Mouse (Mus musculus) thymus, postnatal 10 days (tissue): ENCODE measurements around the gene Hist1h2ae.
"Not testable (repeated sequence)": the region's sequence is repeated elsewhere in the genome, so short reads cannot be mapped to it uniquely, and the experiment has no call there.

Experiments used
- DNase-seq, 2 experiments: peaks; one replicate each; pipeline ENCODE4 v3.0.0; 2021; ENCODE audit warnings: low spot score in 2 of 2

Hist1h2ae gene

DNA sequence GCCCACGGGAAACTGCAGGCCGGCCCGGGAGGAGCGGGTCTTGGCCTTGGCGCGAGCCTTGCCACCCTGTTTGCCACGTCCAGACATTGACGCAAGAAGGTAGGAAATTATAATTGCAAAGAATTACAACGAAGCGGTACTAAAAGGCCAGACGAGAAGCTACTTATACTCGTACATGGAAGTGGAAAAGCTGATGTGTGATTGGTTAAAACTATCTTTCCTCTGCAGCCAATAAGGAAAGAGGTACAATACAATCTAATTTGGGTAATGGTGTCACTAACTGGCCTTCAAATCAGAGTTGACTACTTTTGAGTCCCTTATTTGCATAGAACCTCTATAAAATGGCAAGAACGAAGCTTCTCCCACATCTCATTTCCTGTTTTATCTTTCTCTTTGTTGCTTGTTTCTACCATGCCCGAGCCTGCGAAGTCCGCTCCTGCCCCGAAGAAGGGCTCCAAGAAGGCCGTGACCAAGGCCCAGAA is at the start of gene Hist1h2ae, which contains the start of gene Hist1h2bg:
TSS of gene Hist1h2ae (minus strand) at position 199 of the 482 bp plus-strand sequence.
TSS of gene Hist1h2bg (plus strand) at position 375 of the 482 bp plus-strand sequence.
- DNase-seq = peak; percentile 76 to 78

DNA sequence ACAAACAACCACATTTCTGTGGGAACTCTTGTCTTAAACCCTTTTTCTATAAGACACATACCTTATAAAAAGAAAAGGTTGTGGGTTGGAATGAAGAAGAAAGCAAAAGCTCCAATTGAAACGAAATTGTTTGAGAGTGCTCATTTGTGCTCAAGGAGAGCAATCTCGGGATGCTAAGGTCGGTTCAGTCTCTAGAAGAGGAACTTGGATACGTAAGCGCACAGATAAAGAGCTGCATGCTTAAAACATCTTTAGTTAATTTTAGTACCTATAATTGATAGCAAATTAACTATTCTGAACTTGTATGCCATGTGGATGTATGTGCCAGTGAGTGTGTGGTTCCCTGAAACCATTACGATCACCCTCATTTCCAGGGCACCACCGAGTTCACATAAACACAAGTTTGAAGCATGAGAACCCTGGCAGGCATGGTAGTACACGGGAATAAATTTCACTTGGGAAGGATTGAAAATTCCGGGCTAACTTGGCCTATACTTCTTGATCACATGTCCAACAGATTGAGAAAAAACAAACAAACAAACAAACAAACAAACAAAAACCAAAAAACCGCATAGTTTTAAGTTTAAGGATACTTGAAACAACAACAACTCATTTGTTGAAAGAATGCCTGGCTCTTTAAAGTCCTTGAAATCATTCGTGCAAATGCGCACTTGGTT is 49.2 kb upstream of the Hist1h2ae start:
- no peak for DNase-seq

DNA sequence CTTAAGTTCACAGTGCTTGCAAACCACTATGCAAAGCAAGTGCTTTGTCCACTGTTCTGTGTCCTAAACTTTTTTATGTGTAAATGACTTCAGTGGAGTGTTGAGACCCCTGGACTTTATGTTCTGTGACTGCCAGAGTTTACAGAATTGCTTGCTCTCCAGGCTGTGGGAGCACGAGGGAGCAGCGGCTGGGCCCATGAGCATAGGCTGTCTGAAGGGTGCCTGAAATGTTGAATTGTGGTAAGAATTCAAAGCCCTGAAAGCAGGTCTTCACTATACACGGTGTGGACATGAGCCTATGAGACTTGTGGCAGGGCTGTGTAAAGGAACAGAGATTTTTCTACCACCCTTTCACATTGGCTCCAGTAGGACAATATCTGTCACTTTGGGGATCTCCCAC is 40.6 kb upstream of the Hist1h2ae start:
- no peak for DNase-seq

DNA sequence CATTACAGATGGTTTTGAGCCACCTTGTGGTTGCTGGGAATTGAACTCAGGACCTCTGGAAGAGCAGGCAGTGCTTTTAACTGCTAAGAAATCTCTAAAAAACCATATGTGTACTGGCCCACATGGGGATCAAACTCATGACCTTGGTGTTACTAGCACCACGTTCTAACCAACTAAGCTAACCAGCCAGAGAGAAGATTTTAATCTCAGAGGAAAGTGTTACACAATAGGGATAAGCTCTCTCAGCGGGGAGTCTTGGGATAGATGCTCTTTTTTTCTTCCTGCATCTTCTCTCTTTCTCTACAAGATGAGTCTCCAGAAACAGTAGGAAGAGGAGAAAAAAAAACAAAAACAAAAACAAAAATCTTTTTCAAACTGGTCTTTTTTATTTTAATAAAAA is 39.4 kb upstream of the Hist1h2ae start:
- no peak for DNase-seq

DNA sequence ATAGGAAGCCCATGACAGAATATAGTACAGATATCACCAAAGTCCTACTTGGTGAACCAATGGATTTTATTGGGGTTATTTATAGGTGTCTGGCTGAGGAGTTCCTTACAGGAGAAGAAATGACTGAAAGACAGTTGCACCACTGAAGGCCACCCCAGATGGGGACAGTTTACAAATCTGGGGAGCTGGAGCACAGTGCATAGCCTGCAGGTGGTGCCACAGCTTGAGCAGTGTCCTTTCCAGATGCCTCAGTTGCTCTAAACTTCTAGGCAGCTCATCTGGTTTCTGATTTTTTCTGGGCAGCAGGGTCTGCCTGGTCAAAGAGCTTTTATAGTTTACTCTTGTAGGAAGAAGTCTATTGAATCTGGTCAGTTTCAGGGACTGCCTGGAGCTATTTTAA is 38.8 kb upstream of the Hist1h2ae start:
- no peak for DNase-seq

DNA sequence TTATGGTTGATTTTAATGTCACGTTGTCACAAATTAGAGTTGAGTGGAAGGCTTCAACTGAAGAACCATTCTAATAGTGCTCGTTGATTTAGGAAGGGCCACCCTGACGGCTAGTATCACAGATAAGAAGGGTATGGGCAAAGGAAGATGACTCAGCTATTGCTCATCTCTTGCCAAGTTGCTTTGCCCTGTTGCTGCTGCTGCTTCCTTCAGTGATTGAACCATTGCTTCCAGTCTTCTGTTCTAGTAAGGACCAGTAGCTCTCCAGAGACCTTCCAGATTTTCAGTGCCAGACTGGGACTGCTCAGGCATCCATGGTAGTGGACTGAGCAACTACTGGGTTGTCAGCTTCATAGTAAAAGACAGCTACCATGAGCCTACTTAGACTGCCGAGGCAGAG is 38.2 kb upstream of the Hist1h2ae start:
- DNase-seq = no peak

DNA sequence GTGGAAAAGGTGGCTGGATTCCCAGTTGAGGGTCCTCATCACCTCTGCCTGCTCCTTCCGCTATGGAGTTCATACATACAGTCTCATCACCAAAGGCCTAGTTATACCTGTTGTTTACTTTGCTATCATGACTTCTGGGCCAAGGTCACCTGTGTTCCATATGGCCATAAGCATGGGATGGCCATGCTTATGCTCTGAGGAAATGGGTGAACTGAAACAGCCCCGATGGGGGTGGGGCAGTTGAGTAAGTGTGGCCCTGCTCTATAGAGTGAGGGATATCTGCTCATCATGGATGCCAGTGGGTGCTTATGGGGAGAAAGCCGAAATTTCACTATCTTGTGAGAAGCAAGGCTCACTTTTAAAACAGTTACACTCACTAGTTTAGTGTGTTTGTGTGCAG is 34.0 kb upstream of the Hist1h2ae start:
- no peak for DNase-seq

DNA sequence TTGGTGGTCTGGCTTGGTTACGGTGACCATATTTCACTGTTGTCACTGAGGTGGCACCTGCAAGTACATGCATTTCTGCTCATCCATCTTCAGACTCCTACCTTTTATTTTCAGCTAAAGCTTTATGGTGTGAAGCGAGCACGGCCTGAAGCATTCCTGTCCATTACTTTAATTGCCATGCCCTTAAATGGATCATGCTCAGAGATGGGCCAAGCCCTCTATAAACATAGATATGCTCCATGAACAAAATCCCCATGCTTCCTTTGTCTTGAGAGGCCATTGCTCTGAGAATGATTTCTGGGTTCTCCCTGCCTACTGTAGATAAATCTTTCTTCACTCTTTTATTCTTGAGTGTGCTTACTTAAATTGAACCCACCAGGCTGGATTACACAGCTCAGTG is 33.4 kb upstream of the Hist1h2ae start:
- DNase-seq = no peak

DNA sequence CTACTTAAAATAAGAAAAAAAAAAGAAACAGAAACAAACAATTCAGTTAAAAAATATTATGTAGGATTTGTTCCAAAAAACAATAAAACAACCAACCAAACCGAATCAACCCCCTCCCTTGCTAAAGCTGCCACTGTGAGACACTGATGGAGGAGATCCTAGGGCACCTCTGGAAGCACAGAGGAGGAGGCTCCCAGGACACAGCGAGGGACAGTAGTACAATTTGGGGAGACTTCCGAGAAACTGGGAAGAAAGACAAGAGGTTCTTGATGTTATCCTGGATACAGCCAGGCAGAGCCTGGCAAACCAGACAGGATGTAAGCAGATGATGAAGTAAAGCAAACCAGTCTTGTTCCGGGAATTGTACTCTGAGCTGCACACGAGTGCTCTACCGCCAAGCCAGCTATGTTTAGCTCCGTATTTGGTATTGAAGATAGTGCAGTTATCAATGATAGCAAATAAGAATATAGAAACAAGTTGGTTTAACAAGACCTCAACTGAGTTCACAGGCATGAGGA is 32.2 kb upstream of the Hist1h2ae start:
- no peak for DNase-seq

DNA sequence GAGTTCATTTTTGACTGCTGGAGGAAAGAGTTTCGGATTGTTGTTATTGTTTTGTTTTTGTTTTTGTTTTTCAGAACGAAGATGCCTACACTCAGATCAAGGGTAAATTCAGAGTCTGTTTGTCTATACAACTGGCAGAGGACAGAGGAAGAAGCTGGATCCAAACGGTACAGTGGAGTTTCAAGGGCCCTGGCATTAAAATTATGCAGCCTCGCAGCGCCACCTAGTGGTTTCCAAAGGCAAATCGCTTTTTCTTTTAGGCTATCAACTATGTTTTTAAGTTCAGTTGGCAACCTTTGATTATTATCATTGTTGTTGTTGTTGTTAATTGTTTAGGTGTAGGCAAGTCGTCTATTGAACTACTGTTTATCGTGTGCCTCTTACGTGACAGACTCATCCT is 26.9 kb upstream of the Hist1h2ae start:
- DNase-seq = peak; percentile 57 to 86

DNA sequence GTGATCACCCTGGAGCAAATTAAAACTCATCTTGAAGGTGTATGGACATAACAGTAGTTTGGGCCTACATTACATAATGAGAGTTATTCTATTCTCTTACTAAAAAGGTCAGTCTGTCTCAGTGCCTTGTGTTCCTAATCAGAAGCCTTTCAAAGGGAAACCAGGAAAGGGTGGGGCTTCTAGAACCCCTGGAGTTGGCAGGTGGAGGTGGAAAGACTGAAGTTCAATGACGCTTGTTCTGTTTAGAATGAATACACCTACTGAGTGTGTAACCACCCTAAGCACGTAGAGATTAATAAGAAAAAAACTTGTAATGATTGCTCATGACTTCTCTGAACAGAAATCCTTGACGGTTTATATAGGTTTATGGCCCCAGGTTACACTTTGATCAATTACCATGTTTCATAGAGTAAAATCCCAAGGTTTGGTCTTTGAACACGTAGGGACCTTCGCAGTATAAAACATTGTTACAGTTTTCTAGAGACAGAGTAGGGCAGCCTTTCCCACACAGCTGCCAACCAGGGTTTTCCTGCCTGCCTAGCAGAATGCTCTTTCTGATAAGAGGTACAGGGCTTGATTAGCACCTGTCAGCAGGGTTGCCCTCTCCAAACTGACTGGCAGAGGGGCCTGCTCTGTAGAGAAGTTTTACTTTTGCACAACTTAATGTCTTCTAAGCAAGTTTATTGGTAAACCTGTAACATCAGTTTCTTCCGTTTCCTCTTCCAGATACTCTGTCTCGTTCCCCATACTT is 24.8 kb upstream of the Hist1h2ae start:
- DNase-seq = no peak

DNA sequence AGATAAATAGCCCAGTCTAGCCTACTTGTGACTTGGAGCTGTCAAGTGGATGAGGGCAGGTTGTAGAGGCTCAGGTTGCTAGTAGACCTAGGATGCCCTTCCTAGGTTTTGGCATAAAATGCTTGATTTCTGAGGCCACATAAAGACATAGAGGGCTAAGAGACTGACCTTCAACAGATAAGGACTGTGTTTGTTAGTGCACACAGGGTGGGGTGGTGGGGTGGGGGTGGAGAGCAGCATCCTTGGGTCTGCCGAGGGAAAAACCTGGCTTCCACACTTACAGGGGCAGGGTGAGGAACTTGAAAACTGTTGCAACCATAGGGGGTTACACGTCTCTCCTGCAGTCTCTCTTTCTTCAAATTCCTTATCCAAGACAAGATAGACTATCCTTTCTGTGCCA is 24.2 kb upstream of the Hist1h2ae start:
- DNase-seq = no peak

DNA sequence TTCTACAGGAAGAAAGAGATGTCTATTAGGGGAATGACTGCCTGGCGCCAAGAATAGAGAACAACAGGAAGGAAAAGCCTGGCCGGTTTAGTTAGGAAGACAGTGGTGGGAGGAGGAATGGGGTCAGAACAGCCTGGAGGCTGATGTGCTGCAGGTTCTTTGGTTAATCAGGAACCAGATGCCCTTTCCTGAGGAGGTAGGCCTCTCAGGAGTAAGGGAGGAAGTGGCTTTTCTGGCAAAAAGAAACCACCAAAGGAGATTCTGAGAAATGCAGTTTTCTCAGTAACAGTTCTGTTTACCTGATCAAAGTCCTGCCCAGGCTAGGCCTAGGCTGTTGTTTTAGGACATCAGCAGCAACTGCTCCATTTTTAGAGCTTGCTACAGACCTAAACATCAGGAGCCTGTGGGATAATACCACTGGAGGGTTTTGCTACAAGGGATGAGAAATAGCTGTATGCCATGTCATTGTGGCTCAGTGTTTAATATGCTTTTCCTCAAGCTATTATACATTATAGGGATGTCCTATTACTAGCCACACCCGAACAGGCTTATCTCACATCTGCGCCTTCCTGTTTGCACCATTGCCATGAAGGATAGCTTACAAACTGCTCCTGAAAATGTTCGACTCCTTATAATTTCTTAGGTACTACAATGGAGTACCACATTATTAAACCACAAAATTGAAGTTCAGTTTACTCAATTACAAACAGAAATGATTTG is 22.2 kb upstream of the Hist1h2ae start:
- DNase-seq = no peak

DNA sequence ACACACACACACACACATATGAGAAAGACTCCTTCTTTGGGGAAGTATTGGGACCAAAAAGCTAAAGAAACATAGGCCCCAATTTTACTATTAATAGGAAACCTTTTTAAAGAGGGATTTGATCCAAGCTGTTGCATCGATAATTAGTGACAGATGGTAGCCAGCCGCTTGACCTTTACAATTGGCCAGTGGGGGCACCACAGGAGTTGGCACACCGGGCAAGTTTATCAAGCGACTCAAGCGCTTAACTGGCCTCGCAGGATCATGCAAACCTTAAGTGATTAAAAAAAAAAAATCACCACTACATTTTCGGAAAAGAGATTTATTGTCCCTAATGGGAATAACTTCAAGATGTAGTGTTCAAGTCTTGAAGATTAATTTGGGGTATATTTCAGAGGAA is 21.6 kb upstream of the Hist1h2ae start:
- DNase-seq = no peak

DNA sequence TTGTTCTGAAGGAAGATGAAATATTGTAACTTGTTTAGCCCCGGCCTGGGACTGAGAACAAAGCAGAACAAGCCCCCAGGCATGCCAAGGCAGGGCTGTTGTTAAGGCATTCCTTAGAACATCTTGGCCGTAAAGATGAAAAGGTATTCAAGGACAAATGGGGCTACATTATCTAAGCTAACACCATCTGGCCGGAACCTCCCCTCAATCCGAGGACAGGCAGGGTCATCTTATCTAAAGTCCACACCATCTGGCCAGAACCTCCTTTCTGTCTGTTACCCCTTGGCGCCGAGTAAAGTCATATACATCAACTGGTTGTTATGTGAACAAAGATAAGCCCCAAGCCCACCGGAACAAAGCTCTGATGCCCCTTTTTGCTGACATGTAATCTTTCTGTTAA is 20.9 kb upstream of the Hist1h2ae start:
- not testable (repeated sequence) for DNase-seq

DNA sequence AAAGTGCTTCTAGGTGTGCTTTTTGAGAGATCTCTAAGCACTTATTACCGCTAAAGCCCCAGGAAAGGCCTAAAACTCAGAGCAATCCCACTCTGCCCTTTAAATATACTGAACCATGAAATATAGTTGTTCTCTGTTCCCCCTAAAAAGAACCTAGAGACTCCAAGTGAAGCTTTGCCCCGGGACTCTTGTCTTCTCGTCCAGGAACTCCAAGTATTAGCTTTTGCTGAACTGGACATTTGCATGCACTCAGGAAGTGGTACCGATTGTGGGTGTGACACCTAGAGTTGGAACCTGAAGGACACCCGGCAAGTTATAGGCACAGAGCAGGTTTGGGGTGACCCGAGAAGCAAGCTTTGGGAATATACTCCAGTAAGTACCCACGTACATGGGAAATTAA is 20.2 kb upstream of the Hist1h2ae start:
- no peak for DNase-seq

DNA sequence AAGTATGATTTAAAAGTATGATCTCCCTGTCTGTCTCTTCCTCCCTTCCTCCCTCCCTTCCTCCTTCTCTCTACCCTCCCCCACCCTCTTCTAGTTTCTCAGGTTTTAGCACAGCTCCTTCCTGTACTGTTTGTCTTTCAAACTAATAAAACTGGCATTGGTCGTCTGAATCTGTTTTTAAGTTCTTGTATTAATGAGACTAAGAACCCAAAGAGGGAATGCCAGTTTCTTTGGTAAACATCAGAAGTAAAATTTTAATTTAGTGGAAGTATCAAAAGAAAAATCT is 15.9 kb upstream of the Hist1h2ae start:
- no peak for DNase-seq

DNA sequence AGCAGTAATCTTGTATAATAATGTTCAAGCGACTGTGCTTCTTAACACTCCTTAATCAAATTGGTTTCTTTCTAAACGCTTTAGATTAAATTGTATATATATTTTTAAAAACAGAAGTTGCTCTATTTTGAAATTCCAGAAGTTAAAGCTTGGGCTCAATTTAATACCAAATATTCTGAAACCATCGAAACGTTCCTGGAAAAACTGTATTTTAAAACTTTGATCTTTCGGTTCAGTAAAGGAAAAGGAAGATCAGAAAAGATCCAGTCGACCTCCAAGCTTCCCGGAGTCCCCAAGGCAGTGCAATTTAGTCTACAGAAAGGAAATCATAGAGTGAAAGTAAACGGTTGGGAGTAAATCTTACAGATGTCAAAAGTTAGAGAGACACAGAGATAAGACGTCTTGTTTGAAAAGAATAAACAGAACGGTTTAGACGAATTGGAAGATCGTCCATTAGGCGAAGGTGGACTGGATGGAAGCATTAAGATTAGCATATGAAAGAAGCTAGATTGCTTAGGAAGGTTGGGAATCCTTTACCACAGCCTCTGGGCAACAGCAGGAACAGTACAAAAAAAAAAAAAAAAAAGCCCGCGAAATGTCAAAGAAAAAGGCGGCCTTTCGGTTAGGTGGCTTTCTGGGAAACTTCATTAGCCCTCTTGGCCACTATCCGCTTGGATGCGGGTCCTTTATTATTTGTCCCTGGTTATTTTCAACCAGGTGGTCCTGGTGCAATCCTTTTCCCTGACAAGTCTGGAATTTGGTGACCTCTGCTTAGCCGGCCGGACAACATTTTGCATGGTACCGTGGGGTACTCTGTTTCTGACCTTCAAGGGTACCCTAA is 15.3 kb upstream of the Hist1h2ae start:
- DNase-seq = no peak

DNA sequence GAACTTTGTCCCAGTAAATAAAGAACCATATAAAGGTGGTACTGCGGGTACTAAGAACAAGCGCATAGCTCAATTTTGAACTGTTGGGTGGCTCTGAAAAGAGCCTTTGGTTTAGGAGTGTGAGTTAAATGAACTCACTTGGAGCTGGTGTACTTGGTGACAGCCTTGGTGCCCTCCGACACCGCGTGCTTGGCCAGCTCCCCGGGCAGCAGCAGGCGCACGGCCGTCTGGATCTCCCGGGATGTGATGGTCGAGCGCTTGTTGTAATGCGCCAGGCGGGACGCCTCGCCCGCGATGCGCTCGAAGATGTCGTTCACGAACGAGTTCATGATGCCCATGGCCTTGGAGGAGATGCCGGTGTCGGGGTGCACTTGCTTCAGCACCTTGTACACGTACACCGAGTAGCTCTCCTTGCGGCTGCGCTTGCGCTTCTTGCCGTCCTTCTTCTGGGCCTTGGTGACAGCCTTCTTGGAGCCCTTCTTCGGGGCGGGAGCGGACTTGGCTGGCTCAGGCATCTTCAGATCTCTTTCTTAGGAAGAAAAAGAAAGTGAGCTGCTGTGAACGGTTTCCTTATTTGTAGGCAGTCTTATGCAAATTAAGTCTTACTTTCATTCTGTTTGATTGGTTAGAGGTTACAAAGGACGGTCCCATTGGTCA is 14.6 kb upstream of the Hist1h2ae start:
- DNase-seq = peak; percentile 76 to 80

DNA sequence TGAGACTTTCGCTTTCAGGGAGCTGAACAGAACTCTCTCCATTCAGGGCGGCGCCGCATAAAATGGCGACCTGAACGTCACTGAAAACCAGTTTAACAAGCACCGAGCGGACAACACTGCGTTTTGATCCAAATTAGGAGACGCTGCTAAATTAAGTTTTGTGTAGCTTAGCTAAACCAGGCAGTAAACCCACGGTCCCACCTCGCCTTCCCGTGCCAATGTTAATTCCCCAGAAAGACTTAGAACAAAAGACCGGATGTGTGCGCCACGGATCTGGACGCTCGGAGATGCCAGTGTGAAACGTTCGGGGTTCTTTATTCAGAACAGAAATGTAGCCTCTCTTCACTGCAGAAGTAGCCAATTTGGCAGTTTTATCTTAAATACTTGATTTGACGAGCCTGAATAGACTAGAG is 14.0 kb upstream of the Hist1h2ae start:
- DNase-seq = peak; percentile 57 to 67

DNA sequence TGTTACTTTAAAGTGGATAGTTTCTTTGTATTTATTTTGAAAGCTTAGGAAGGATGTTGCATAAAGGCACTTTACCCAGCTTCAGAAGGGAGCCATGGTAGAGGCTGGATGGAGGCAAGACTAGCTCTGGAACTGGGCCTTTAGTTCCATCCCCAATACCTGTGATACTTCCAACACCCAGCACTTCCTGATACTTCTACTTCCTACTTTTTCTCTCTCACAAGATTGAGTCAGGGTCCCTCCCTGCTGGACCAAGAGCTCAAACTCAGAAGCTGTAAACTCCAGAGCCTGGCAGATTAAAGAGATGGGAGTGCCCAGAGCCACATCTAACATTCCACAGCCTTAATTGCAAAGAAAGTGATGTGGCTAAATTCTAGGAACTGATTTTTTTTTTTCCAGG is 13.3 kb upstream of the Hist1h2ae start:
- no peak for DNase-seq
